Mouse (Mus musculus): ENCODE measurements around the gene Smcp. TPM values are rescaled to one million over a fixed set of nuclear protein-coding genes. Genes with fewer than 3 reads are reported as not detected.

Smcp gene
- polyA plus RNA-seq (2017; shearing (Covaris generic)): not detected

DNA sequence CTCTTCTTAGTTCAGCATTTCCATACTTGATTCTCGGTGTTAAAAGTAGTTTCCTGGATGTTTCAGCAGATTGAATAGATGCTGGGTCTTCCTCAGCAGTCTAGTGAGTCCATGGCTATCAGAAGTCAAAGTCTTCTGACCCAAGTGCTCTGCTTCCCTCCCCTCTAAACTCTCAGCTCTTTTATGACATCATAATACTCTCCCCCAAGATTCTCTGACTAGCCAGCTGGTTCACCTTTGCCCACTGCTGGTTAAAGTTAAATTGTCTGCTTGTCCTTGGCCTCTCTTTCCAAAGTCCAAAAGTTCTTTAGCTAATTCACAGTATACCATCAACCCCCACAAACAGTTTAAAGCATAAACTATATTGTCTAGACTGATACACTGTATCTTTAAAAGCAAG lies at the start of gene Smcp:
Gene Smcp (minus strand): TSS at position 140 of the 400 bp plus-strand sequence.

DNA sequence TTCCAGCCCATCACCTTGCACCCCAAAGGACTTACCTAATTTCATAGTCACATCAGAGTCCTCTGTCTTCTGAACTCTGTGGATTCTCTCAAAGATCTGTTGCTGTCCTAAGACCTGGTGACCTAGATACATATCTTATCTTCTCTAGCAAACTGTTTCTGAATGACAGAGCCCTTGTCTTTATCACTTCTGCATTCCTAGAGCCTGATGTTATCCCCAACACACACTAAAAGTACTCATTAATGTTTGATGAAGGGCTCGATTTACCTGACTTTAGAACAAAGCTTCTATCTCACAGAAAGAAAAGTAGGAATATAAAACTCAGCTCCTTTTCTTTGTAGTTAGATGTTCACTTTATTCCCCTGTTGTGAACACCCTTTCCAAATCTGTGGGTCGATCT lies 32.8 kb upstream of the Smcp start, which contains the start of gene Lce6a:
Gene Lce6a (minus strand): TSS at position 101 of the 400 bp plus-strand sequence.

GRCm38 (mm10) chr3:92607392-92607791 lies 18.6 kb upstream of the Smcp start, which contains the start of gene 2210017I01Rik:
TSS of gene 2210017I01Rik (minus strand) at chr3:92607492.

GRCm38 (mm10) chr3:92573449-92574041 lies 15.3 kb downstream of the Smcp start, which contains the start of gene Ivl:
TSS of gene Ivl (minus strand) at chr3:92573735.

GRCm38 (mm10) chr3:92534411-92534810 lies 54.4 kb downstream of the Smcp start, which contains the start of gene 2310046K23Rik:
TSS of gene 2310046K23Rik (minus strand) at chr3:92534511.

Other genes with a start within 250 kb of the Smcp start
- not detected for gene Sprr2d, start 249.9 kb downstream of the Smcp start, polyA plus RNA-seq (2017; shearing (Covaris generic))
- gene Sprr2e, start 236.9 kb downstream of the Smcp start, polyA plus RNA-seq (2017; shearing (Covaris generic)): not detected
- gene Sprr2f, start 223.8 kb downstream of the Smcp start, polyA plus RNA-seq (2017; shearing (Covaris generic)): not detected
- gene Sprr2h, start 203.3 kb downstream of the Smcp start, polyA plus RNA-seq (2017; shearing (Covaris generic)): not detected
- gene Sprr2i, start 181.0 kb downstream of the Smcp start, polyA plus RNA-seq (2017; shearing (Covaris generic)): not detected
- gene Sprr2j-ps, start 170.9 kb downstream of the Smcp start, polyA plus RNA-seq (2017; shearing (Covaris generic)): not detected
- 17.2 TPM for gene Gm9774, start 159.6 kb downstream of the Smcp start, polyA plus RNA-seq (2017; shearing (Covaris generic))
- not detected for gene Sprr2k, start 156.4 kb downstream of the Smcp start, polyA plus RNA-seq (2017; shearing (Covaris generic))
- gene Sprr1b, start 150.2 kb downstream of the Smcp start, polyA plus RNA-seq (2017; shearing (Covaris generic)): not detected
- not detected for gene Sprr3, start 130.3 kb downstream of the Smcp start, polyA plus RNA-seq (2017; shearing (Covaris generic))
- gene Sprr1a, start 103.1 kb downstream of the Smcp start, polyA plus RNA-seq (2017; shearing (Covaris generic)): not detected
- gene Sprr4, start 88.5 kb downstream of the Smcp start, polyA plus RNA-seq (2017; shearing (Covaris generic)): not detected
- not detected for gene 2310046K23Rik, start 54.5 kb downstream of the Smcp start, polyA plus RNA-seq (2017; shearing (Covaris generic))
- not detected for gene Ivl, start 15.3 kb downstream of the Smcp start, polyA plus RNA-seq (2017; shearing (Covaris generic))
- gene 2210017I01Rik, start 18.5 kb upstream of the Smcp start, polyA plus RNA-seq (2017; shearing (Covaris generic)): not detected
- not detected for gene Lce6a, start 32.7 kb upstream of the Smcp start, polyA plus RNA-seq (2017; shearing (Covaris generic))
- not detected for gene Lce1a1, start 59.3 kb upstream of the Smcp start, polyA plus RNA-seq (2017; shearing (Covaris generic))
- gene Lce1b, start 67.9 kb upstream of the Smcp start, polyA plus RNA-seq (2017; shearing (Covaris generic)): not detected
- gene Lce1a2, start 81.3 kb upstream of the Smcp start, polyA plus RNA-seq (2017; shearing (Covaris generic)): not detected
- gene Lce1c, start 90.2 kb upstream of the Smcp start, polyA plus RNA-seq (2017; shearing (Covaris generic)): not detected
- not detected for gene Lce1d, start 98.2 kb upstream of the Smcp start, polyA plus RNA-seq (2017; shearing (Covaris generic))
- gene Lce1e, start 120.1 kb upstream of the Smcp start, polyA plus RNA-seq (2017; shearing (Covaris generic)): not detected
- not detected for gene Lce1f, start 131.4 kb upstream of the Smcp start, polyA plus RNA-seq (2017; shearing (Covaris generic))
- not detected for gene Gm38119, start 150.1 kb upstream of the Smcp start, polyA plus RNA-seq (2017; shearing (Covaris generic))
- not detected for gene Lce1g, start 163.3 kb upstream of the Smcp start, polyA plus RNA-seq (2017; shearing (Covaris generic))
- not detected for gene Lce1h, start 176.1 kb upstream of the Smcp start, polyA plus RNA-seq (2017; shearing (Covaris generic))
- not detected for gene Lce1i, start 189.9 kb upstream of the Smcp start, polyA plus RNA-seq (2017; shearing (Covaris generic))
- gene Lce1j, start 201.5 kb upstream of the Smcp start, polyA plus RNA-seq (2017; shearing (Covaris generic)): not detected
- gene Lce1k, start 218.9 kb upstream of the Smcp start, polyA plus RNA-seq (2017; shearing (Covaris generic)): not detected
- not detected for gene Kprp, start 238.2 kb upstream of the Smcp start, polyA plus RNA-seq (2017; shearing (Covaris generic))